Mouse (Mus musculus) megakaryocyte, embryonic 14.5 days (primary cell): Measurements from ENCODE around the gene Elfn1.

Experiments used
- FLI1 ChIP-seq: IDR thresholded peaks from 2 replicates; pipeline ENCODE4 v1.6.1; 2012; ENCODE audit warnings: low read length, inconsistent platforms, mixed read lengths
- GATA1 ChIP-seq: IDR thresholded peaks from 3 replicates; pipeline ENCODE4 v1.6.1; 2012; ENCODE audit warnings: mixed read lengths, low read length, inconsistent platforms, borderline replicate concordance

- TF ChIP-seq GATA1 (no peak), FLI1 (no peak)
These were observed 105.9 kb downstream of the Elfn1 start for GRCm38 (mm10) chr5:140013652-140014051.
